Mouse (Mus musculus): ENCODE measurements at regions not wholly inside any gene's neighbourhood (a gene's known extent, or its start where the extent isn't known, plus 50 kb on each side); places are given as distances from the start of the nearest gene placed in this dataset.

- DNase-seq: no peak
- intact Hi-C loops (cut with DNase I; ENCODE audit: low total_unique reads): loop anchor here (10.0 kb wide), 1 partner anchor 244 kb away; no protein-coding TSS in a partner anchor
Observed at GRCm38 (mm10) chr5:91198620-91199019, 59.2 kb downstream of the Areg start.

- intact Hi-C loops (cut with DNase I; ENCODE audit: low total_unique reads): no loop called here
- DNase-seq: no peak
Observed at GRCm38 (mm10) chr5:91200448-91200847, 61.0 kb downstream of the Areg start.

DNA sequence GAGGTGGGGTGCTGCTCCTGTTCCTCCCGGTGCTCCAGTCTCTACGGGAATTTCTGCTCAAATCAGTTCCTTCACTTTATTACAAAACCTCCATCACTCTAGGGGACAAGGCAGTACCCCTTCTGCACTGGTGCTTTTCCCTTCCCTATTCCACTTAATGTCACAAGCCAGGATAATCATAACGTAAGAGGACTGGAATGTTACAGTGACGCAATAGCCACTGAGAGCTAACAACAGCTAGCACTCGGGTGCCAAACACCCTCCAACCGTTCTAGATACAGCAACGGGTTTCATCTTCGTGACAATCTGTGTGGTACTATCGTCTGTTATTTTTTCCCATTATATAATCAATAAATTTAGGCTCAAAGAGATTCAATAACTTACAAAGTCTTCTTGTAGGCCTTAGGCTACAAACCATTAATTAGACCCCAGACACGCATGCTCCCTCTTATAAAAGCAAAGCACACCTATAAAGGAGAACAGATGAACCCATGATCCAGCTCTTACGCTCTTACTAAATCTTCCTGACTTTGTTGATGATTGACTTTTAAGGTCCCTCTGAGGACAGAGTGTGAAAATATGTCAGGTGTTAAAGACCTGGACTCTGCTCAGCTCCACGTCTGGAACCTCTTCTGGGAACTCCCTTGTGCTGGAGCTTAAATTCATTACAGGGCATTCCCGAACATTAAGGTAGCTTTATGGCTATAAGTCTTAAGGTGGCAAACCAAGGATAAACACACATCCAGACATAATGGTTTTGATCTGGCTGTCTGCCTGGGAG lies 65.0 kb downstream of the Areg start:
- intact Hi-C loops (cut with DNase I; ENCODE audit: low total_unique reads): no loop called here
- no peak for DNase-seq

- DNase-seq: no peak
- intact Hi-C loops (cut with DNase I; ENCODE audit: low total_unique reads): no loop called here
Observed at GRCm38 (mm10) chr5:91205350-91205880, 66.0 kb downstream of the Areg start.

DNA sequence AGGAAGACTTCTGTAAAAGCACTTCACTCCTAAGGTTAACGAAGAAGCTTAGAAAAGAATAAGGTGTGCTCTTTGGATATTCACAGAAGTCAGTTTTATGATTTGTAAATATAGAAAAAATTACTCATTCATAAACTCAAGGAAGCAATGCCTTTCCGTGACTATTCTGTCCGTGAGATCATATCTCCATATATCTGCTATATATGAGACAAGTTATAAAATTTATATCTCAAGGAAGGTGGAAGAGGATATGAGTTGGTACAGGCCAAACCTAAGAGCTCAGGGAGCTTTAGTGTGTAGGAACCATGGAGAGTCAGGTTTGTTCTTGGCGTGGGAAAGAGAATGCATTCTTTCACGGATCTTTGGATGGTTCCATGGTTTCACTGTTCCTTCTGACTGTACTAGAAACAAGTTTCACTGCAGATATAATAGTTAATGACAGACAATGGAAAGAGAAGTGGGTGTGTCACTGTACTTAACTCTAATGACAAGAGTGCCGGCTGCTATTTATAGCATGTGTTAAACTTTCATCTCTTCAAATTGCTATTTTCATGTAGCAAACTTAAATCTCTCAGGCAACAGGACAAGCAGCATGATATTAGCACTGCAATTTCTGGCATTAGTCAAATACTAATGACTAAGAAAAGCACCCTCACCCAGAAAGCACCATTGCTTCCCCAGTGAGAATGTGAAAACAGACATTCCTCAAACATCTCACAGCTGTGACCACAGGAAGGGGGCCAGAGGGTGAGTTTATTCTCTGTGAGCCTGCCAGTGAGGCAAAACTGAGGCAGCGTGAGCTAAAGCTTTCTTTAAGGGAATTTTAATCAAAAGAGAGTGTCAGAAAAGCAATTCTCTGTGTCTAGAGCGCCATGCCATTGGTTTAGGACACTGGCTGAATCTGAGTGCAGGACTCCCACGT lies 67.4 kb downstream of the Areg start:
- intact Hi-C loops (cut with DNase I; ENCODE audit: low total_unique reads): no loop called here
- DNase-seq: no peak

GRCm38 (mm10) chr5:91220174-91220573 lies 80.8 kb downstream of the Areg start:
- no peak for DNase-seq
- intact Hi-C loops (cut with DNase I; ENCODE audit: low total_unique reads): no loop called here

DNA sequence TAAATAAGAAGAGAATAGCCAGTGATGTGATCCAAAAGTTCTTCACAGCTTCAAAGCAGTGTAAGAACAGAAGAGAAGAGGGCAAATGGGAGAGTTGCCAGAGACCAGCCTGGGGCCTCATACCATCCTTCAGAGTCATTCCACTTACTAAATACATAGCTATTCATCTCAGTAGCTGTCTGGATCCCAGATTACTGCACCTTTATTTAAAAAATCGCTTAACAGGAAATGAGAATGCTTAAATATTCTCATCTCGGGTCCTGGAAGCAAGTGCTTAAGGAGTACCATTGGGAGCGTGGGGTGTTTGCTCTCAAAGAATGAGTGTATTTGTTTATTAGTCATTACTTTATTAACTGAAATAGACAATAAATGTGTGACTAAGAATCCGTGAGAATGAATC lies 102.3 kb downstream of the Areg start:
- DNase-seq: no peak

DNA sequence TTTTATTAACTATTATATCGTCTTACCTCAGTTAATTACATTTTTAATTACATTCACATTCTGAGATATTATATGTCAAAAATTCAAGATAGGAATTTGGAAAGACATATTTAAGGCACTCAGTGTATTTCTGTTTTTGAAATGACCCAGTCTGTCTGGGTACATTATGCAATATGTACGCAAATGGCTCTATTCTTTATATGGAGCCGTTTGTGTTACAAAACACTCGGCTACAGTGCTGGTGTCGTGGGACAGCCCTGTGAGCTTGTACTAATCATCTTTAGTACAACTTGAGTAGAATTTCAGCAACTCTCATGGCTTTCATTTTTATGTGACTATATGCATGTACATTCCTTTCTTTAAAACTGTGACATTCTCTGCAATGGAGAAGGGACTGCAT lies 108.0 kb downstream of the Areg start:
- intact Hi-C loops (cut with DNase I; ENCODE audit: low total_unique reads): no loop called here
- DNase-seq: no peak

More for the DNA sequence above, 102.3 kb downstream of the Areg start:
- intact Hi-C loops (cut with DNase I; ENCODE audit: low total_unique reads): no loop called here

GRCm38 (mm10) chr5:91261895-91262294 lies 122.5 kb downstream of the Areg start:
- DNase-seq: no peak
- intact Hi-C loops (cut with DNase I; ENCODE audit: low total_unique reads): no loop called here

DNA sequence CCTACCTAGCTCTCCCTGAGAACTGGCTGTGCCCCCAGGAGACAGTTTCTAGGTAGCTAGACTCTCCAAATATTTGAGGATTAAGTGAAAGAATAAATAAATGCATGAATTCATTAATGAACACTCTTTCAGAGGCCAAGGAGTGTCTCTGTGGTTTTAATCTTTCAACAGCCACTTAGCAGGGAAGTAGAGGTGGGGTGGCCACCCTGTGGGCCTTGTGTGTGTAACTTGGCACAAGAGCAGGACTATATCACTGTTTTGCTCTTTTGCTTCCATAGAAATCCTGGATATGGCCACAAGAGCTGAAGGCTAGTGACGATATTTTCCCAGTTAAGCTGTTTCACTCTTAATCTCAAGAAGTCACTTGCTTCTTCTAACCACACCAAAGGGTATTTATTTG lies 123.1 kb downstream of the Areg start:
- no peak for DNase-seq
- intact Hi-C loops (cut with DNase I; ENCODE audit: low total_unique reads): no loop called here

DNA sequence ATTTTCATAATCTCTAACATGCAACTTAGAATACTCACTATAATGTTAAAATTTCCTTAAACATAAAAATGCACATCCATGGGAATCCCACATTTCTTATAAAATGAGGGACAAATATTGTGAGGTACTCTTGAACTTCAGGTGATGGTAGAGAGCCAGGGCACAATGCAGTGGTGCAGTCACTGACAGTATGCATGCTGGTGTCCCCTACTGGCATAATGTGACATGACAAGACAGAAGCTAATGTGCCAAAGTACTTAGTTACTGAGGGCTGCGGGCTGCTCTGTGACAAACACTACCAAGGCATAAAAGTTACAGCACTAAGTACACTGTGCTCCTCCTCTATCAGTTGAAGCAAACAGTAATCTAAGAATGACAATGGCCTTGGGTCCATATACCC lies 131.3 kb downstream of the Areg start:
- DNase-seq: no peak
- intact Hi-C loops (cut with DNase I; ENCODE audit: low total_unique reads): no loop called here

DNA sequence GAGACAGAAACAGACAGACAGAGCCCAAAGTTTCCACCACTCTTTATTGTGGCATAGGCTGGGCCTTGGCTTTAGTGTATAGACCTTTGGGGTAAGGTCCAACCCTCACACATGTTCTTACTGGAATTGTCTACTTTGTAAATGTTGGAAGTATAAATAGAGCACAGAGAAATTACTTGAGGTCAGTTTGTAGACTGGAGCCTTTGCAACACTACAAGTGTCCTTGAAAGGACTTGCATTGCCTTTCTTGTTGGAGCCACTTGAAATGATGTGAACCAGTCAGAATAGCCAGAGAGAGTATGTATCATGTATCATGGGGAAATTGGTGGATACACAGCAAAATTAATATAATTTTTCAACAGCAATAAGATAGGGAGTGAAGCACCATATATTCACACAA lies 131.4 kb downstream of the Btc start:
- DNase-seq: no peak
- intact Hi-C loops (cut with DNase I; ENCODE audit: low total_unique reads): no loop called here

DNA sequence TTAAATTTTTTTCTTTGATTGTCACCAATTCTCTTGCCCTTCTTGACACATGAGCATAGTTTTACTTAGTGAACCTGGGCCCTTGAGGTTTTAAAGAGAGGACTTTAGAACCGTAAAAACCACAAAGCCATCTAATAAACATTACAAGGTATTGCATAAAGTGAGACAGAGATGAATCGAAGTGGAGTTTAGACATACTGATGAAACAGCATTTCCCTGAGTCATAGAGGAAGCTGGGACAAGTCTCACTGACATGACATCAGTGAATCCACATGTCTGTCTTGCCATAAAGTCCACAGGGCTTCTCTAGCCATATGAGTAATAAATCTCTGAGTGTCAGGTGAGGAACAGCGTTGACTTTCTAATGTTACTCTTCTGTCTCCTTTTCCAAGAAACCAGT lies 128.4 kb downstream of the Btc start:
- DNase-seq: no peak
- intact Hi-C loops (cut with DNase I; ENCODE audit: low total_unique reads): no loop called here

- no peak for DNase-seq
- intact Hi-C loops (cut with DNase I; ENCODE audit: low total_unique reads): no loop called here
Observed at GRCm38 (mm10) chr5:91278466-91278865, 124.3 kb downstream of the Btc start.

GRCm38 (mm10) chr5:91279464-91279863 lies 123.3 kb downstream of the Btc start:
- intact Hi-C loops (cut with DNase I; ENCODE audit: low total_unique reads): no loop called here
- DNase-seq: no peak

- DNase-seq: no peak
- intact Hi-C loops (cut with DNase I; ENCODE audit: low total_unique reads): no loop called here
Observed at GRCm38 (mm10) chr5:91282969-91283368, 119.8 kb downstream of the Btc start.

DNA sequence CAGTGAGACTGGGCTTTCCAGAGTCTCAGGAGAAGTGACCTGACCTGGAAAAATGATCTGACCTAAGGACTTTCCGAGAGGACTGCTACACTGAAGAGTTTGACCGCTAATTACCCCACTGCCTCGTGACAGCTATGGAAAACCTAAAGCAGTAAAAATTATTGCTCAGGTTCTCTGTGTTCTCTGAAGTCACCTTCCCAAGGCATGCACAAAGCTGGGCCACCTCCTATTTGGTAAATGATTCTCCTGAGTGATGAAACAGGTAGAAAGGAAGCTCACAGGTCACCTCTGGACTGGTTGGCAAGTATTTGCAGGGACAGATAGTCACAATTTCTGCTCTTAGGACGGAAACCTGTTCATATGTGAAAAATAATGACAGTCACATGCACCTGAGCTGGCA lies 109.7 kb downstream of the Btc start:
- intact Hi-C loops (cut with DNase I; ENCODE audit: low total_unique reads): no loop called here
- no peak for DNase-seq

DNA sequence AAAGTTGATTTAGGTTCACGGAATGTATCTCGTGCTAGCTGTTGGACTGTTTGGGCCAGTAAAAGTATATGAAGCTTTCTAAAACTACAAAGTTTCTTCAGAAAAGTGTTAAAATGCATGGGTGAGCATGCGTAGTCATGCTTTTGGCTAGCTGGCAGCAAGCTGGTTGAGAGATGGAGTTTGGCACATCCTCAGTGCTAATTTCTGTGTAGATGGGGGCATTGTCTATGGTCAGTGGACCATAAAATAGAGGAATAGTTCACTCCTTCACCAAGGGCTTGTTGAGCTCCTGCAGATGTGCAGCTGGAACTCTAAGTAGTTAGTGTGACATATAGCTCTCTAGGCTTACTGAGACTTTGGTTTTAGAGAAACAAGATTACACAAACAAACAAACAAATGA lies 107.8 kb downstream of the Btc start:
- intact Hi-C loops (cut with DNase I; ENCODE audit: low total_unique reads): no loop called here
- DNase-seq: no peak

DNA sequence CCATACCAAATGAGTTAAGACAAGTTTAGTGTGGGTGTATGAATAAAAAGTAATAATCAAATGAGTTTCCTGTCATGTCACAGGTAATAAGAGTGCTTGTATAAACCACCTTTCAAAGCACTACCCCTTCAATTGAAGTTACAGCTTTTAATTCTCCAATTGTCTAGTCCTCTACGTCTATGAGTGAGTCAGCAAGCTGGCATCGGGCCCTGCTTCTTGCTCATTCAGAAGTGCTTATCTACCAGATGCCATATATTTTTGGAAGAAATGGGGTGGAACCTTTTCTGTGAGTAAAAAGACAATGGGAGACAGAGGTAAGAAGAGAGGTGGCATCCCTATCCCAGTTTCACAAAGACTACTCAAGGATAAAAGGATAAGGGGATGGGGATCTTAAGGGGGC lies 105.7 kb downstream of the Btc start:
- DNase-seq: no peak
- intact Hi-C loops (cut with DNase I; ENCODE audit: low total_unique reads): no loop called here

DNA sequence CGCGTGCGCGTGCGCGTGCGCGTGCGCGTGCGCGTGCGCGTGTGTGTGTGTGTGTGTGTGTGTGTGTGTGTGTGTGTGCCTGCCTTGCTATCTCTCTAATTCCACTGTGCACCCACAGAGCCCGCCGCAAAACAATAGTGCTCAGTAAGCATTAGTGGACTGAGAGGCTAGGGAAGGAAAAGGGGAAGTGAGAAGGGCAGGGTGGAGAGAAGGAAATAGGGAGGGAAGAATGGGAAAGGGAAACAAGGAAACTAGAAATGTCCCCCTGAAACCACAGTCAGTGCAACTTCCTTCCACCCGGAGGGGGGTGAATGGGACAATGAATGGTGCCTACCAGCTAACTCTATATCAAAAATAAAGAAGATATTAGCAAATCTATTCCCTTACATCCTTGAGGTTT lies 100.7 kb downstream of the Btc start:
- DNase-seq: no peak
- intact Hi-C loops (cut with DNase I; ENCODE audit: low total_unique reads): no loop called here

DNA sequence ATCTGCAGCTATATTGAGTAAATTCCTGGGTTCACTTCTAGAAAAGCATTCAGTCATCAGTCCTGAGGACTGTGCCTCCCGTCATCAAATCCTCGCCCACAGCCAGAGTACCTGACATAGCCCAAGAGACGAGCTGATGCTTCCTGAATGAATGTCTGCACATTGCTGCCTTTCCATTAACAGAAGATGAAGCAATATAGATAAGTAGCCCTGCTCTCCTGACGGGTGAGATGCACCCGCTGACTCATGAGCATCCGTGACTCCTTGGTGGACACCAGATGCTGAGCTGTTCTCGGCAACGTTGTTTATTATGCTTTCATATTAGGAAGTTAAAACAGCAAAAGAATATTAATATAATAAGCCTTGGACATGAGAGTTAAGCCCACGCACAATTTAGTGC lies 99.9 kb downstream of the Btc start:
- intact Hi-C loops (cut with DNase I; ENCODE audit: low total_unique reads): no loop called here
- no peak for DNase-seq
